Mouse (Mus musculus) adrenal gland, adult 2 months (tissue): ENCODE data around the gene Btf3. TPM values are rescaled to one million over a fixed set of nuclear protein-coding genes. Genes with fewer than 3 reads are reported as not detected.

ENCODE experiments used
- DNase-seq: peaks from one replicate; pipeline ENCODE4 v3.0.0; 2021
- polyA plus RNA-seq: library from polyadenylated mRNA; depleted of rRNA; stranded (reverse); fragments of >200 nt; gene quantifications from 2 replicates; pipeline ENCODE4 v1.2.3, GENCODE M21; 2012
- total RNA-seq, 2 experiments: library from RNA; stranded (reverse); gene quantifications; 2 replicates each; pipeline ENCODE4 v1.2.3; 2021

Gene Btf3
- total and polyA plus RNA-seq, 3 experiments = 20.2 to 381 (median 331) TPM

DNA sequence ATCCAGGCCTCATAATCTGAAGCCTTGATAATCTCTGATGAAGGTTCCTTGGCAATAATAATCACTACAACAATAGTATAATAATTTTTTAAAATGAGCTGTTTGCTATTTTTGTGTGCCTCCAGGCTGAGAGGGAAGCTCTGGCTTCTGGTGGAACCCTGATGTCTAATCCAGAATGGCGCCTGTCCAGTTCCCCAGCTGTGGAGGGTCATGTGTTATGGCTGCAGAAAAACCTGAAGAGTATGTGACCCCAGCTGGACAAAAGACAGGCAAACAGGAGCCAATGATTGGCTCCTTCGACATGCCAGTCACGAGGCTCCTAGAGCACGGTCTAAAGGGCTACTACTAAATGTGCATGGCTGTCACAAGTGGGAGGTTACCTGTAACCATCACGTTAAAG, 23.7 kb upstream of the Btf3 start:
- no peak for DNase-seq

GRCm38 (mm10) chr13:98336205-98336604, 19.4 kb upstream of the Btf3 start:
- no peak for DNase-seq

DNA sequence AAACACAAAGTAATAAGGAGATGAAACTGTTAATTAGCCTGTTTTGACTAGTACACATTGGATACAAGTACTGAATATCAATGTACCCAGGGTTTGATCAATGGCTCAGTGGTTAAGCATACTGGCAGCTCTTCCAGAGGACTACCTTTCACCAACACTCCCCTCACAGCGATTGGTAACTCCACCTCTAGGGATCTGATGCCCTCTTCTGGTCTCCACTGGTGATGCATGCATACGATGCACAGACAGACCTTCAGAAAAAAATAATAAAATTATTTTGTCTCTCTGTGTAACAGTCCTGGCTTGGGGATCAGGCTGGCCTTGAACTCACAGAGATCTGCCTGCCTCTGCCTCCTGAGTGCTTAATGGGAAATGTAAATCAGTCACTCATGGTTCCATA, 15.3 kb upstream of the Btf3 start:
- DNase-seq = peak; percentile 11

- no peak for DNase-seq
Observed at GRCm38 (mm10) chr13:98325034-98325433, 8.2 kb upstream of the Btf3 start.

DNA sequence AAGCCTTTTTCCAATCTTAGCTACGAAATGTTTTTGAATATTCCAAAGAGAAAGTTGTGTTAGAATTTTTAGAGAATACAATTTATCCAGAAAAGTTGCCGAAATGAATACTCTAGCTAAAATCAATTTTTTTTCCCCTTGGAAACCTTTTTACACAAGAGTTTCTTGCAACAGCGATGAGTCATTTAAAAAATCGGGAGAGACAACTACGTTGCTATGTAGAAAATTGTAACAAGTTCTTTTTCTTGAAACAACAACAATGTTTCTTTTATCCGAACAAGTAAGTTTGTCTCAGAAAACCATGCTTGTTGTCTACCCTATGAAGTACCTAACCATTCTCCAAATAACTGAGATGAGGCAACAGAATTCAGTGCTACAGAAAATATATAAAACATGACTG, 1.1 kb upstream of the Btf3 start:
- DNase-seq = no peak

DNA sequence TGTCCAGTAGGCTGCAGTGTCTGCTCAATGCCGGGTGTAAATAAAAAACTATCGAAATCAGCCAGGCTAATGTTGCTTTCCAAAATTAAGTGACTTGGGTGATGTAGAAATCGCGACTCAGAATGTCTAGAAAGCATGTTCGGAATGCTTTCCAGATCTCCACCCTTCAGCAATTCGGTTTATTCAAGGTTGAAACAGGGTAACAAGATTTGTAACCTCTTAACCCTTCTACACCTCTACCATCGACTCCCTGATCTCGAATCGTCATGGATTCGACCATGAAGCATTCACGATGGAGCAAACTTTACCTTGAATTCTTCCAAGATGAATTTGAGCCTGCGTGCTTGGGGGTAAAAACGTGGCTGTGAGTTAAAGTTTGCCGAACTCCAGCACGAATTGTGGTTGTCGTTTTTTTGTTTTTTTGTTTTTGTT, 456 bp upstream of the Btf3 start:
- no peak for DNase-seq

- DNase-seq = no peak
Observed at GRCm38 (mm10) chr13:98316140-98316479, 696 bp downstream of the Btf3 start.

- no peak for DNase-seq
Observed at GRCm38 (mm10) chr13:98315124-98315523, 1.7 kb downstream of the Btf3 start.

GRCm38 (mm10) chr13:98313631-98314030, 3.2 kb downstream of the Btf3 start:
- no peak for DNase-seq

DNA sequence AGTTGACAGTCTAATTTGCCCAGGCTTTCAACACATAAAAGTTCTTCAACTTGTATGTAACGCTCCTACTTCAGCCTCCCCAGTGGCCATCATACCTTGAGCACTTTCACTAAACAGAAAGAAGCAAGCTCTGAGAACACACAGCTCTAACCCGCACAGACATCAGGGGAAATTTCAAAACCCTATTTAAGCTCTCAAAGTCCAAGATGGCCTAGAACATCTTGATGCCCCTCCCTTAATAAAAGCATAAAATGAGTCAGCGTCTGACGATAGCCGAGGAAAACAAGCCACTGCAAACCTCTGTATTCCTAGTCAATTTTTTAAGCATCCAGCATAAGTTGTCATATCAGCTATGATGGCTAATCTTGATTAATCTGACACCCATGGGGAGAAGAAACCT, 5.2 kb downstream of the Btf3 start:
- DNase-seq = no peak

DNA sequence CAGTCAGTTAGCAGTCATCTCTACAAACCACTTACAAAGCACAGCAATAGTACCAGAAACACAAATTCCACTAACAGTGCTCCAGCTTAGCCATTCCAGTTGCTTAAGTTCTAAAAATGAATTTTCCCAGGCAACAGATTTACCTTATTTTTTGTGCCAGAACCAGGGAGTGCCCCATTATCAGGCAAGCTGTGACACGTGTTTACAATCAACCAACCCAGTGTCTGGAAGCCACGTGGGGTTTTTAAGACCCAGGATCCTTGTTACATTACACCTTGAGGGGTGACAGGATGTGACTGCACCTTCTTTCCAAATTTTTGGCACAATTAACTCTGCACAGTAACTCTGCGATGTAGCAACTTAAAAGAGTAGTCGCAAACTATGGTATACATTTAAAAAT, 8.1 kb downstream of the Btf3 start:
- no peak for DNase-seq

GRCm38 (mm10) chr13:98308004-98308403, 8.8 kb downstream of the Btf3 start:
- no peak for DNase-seq

DNA sequence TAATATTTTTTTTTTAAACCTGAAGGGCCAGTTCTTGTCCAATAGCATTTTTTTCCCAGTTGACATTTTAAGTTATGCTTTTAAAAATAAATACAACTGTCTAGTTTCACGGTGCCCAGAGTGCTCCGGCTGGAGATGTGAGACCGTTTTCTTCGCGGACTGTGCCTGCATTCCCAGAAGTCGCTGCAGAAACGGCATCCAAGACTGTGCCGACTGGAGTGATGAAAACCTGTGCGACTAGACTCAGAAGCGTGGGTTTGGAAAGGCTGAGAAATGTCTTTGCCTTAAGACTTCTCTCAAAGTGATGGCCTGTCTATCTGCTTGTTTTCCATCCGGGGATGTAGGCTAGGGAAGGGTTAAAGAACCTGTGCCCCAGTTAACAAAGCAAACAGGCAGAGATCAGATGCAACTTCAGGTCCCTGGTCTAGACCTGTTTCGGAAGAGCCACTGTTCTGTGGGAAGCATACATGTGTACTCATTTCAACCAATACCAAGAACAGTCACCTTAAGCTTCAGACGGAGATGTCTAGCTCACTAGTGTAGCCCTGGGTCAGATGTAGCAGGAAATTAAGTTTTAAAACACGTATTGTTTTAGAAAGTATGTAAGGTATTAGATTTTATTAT, 9.8 kb downstream of the Btf3 start:
- DNase-seq = no peak

DNA sequence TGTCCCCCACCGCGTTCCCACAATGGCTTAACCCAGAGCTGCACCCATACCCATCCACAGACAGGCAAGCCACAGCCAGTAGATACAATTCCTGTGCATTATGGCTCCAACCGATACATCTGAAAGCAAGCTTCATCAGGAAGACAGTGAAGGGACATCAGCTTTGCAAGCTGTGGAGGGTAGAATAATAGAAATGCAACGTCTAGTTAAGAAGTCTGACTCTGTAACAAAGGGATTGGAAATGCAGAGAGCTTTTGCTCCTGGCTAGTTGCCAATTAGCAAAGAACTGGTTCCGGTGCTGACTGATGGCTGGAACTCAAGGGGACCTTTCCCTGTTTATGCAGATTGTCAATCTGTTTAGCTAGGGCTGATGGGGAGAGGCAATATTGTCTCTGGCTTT, 10.4 kb downstream of the Btf3 start:
- DNase-seq = no peak

DNA sequence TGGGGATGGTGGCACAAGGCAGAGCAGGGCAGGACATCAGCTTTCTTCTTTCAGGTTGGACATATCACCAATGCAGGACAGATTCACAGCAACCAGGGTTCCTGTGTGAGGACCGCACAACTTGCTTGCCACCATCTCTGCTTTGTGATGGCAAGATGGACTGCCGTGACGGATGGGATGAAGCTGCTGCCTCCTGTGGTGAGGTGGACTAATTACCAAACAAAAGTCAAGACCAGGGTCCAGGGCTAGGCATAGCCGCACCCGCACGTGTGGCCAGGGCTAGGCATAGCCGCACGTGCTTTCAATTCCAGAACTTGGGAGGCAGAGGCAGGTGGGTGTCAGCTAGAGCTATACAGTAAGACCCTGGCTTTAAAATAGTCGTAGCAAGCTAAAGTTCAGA, 11.5 kb downstream of the Btf3 start:
- DNase-seq = no peak

GRCm38 (mm10) chr13:98298833-98299758, 17.7 kb downstream of the Btf3 start:
- DNase-seq = peak; percentile 74

DNA sequence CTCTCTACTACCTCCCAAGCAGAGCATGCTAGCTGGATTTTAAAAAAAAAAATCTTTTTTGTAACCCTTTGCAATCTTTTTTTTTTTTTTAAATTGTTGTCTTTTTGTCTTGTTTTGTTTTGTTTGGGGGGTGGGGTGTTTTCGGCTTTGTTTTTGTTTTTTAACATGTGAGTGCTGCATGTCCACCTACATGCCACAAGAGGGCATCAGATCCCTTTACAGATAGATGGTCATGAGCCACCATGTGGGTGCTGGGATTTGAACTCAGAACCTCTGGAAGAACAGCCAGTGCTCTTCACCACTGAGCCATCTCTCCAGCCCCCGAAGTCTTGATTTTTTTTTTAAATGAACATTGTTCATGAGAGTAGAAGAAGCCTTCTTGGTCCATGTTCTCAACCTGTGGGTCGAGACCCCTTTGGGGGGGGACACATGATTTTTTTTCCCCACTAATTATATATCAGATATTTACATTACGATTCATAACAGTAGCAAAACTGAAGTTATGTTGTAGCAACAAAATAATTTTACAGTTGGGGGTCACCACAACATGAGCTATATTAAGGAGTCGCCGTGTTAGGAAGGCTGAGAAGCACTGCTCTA, 18.8 kb downstream of the Btf3 start:
- DNase-seq = no peak

DNA sequence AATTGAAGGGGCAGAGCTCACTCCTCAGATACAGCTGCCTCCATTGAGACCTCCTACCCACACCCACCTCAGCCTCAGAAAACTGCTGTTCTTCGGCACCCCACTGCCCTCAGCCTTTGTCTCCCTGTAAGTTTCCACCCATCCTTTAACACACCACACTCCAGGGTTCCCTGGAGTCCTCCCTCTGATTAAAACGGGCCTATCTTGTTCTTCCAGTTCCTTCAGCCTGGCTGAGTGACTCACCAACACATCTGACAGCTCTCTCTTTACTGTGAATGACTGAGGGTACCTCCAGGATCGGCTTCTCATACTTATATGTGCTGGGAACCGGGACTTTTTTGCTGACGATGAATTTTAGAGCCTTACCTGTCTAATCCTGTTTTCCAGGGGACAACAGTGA, 20.7 kb downstream of the Btf3 start:
- DNase-seq = no peak

DNA sequence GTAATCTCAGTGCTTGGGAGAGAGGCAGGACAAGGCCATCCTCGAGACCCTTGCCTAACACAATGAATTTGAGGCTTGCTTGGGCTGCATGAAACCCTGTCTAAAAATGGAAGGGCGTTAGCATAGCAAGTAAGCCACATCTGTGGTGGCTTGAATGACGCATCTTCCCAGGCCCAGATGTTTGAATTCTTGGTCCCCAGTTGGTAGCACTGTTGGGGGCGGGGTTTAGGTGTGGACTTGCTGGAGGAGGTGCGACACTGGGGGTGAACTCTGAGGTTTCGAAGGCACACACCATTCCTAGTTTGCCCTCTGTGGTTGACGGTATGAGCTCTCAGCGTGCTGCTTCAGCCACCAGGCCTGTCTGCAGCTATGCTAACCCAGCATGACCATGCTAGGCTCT, 25.1 kb downstream of the Btf3 start:
- no peak for DNase-seq

DNA sequence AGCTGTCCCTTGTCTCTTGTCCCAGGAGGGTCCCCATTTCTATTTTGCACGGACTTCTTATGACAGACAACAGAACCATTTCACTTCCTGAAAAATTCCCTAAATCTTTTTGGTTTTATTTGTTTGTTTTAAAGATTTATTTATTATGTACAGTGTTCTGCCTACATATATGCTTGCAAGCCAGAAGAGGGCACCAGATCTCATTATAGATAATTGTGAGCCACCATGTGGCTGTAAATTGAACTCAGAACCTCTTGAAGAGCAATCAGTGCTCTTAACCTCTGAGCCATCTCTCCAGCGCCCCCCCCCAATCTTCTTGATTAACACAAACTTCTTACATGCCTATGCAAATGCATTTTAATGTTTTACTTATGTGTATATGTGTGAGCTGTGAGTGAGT, 26.1 kb downstream of the Btf3 start:
- no peak for DNase-seq

GRCm38 (mm10) chr13:98280990-98281650, 35.7 kb downstream of the Btf3 start:
- DNase-seq = no peak

- DNase-seq = no peak
Observed at GRCm38 (mm10) chr13:98279686-98280085, 37.1 kb downstream of the Btf3 start, which contains the start of gene Gm21976. Gene Gm21976, plus strand, starts transcription at chr13:98279887.

DNA sequence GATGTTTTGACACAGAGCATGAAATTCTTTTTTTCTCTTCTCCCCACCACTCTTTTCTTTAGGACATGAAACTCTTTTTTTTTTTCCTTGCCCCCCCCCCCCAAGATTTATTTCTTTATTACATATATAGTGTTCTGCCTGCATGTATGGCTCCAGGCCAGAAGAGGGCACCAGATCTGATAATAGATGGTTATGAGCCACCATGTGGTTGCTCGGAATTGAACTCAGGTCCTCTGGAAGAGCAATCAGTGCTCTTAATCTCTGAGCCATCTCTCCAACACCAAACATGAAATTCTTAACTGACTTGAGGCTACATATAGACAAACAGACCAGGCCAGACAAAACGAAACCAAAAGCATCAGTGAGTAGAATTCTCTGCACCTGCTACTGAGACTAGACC, 39.3 kb downstream of the Btf3 start:
- DNase-seq = no peak
